Comparison of ENCODE assay signal across 14 mouse cellular contexts in the genomic region with DNA sequence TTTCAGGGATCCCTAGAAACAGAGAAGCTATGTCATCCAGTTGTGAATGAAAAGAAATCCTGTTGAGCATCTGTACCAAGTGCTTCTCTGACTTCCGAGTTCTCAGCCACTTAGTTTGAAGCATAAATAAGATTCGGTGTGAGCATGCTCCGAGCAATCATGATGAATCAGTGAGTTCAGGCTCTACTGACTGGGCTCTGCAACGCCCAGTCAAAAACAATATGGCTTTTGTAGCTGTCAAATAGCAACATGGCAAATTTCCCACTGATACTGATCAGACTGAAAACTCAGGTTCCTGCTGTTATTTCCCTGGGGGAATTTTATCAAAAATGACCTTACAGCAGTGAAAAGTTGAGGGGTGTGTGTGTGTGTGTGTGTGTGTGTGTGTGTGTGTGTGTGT. TPM values are rescaled to one million over a fixed set of nuclear protein-coding genes. Genes with fewer than 3 reads are reported as not detected.
DNase-seq lines count a peak whose midpoint lies in the region; ATAC-seq and TF ChIP-seq lines count a peak whose summit lies in the region.
"Had no signal": no experiment of that assay in that cellular context is flagged by ENCODE, and none has a peak within 500 bp of the region (broad histone marks: within the 10 kb centered on the region; RNA-seq: fewer than 3 reads in every experiment).

No protein-coding gene starts in this region.

- 50% methylated on average over 4 of the region's 4 CpGs for WGBS in heart, embryonic 16.5 days
- WGBS in lung, postnatal 0 days: 44% methylated on average over 4 of the region's 4 CpGs
- 48% methylated on average over 4 of the region's 4 CpGs for WGBS in stomach, embryonic 15.5 days

- H3K4me1 ChIP-seq in heart, embryonic 16.5 days (ENCODE audit: control insufficient read depth, insufficient read depth, low read length): no peaks in the 10 kb centered on the region; the same call in 1 of the 2 replicates
- H3K4me1 ChIP-seq in lung, postnatal 0 days (ENCODE audit: insufficient read depth, low read depth, low read length): no peaks in the 10 kb centered on the region
- H3K4me1 ChIP-seq in stomach, embryonic 15.5 days: no peaks in the 10 kb centered on the region

- ATAC-seq in heart, embryonic 16.5 days (replicated peaks; ENCODE audit: extremely low read depth, insufficient read depth, low FRiP score): peak; percentile 45
- peak; percentile 55; the same call in 1 of the 2 replicates for ATAC-seq in lung, postnatal 0 days
- ATAC-seq in stomach, embryonic 15.5 days (ENCODE audit: insufficient read depth, low FRiP score, low read depth): peak; percentile 35; the same call in 1 of the 2 replicates
- ATAC-seq: intestine, postnatal 0 days; liver, postnatal 0 days had no signal

- H3K9me3 ChIP-seq in heart, embryonic 16.5 days (replicated peaks; ENCODE audit: control insufficient read depth, low read length): no peaks in the 10 kb centered on the region
- H3K9me3 ChIP-seq in lung, postnatal 0 days (ENCODE audit: low read length): no peaks in the 10 kb centered on the region
- H3K9me3 ChIP-seq in stomach, embryonic 15.5 days: no peaks in the 10 kb centered on the region
- H3K9me3 ChIP-seq: hindbrain, embryonic 10.5 days had no signal

- no peak overlapping the region for H3K4me3 ChIP-seq in heart, embryonic 16.5 days (ENCODE audit: low read length)
- H3K4me3 ChIP-seq in lung, postnatal 0 days (ENCODE audit: low read depth, low read length): no peak overlapping the region
- H3K4me3 ChIP-seq in stomach, embryonic 15.5 days (replicated peaks): no peak overlapping the region
- H3K4me3 ChIP-seq: hindbrain, embryonic 10.5 days had no signal

- TF ChIP-seq CTCF in lung, postnatal 0 days (IDR thresholded peaks at IDR 0.05): no peak

- intact Hi-C loops in left cerebral cortex, postnatal 10 days (cut with DNase I): no loop called here

- H3K9ac ChIP-seq in heart, embryonic 16.5 days (ENCODE audit: low read length): no peak overlapping the region
- H3K9ac ChIP-seq in lung, postnatal 0 days (replicated peaks; ENCODE audit: low read depth): no peak overlapping the region
- H3K9ac ChIP-seq in stomach, embryonic 15.5 days: no peak overlapping the region
- H3K9ac ChIP-seq: liver, postnatal 0 days had no signal

- no peak overlapping the region for H3K27ac ChIP-seq in heart, embryonic 16.5 days (ENCODE audit: low read length)
- no peak overlapping the region for H3K27ac ChIP-seq in lung, postnatal 0 days (ENCODE audit: low read length)
- no peak overlapping the region for H3K27ac ChIP-seq in stomach, embryonic 15.5 days
- H3K27ac ChIP-seq: hindbrain, embryonic 10.5 days had no signal

- no peak overlapping the region for H3K4me2 ChIP-seq in heart, embryonic 16.5 days (ENCODE audit: low read depth, low read length)
- no peak overlapping the region for H3K4me2 ChIP-seq in lung, postnatal 0 days (replicated peaks; ENCODE audit: low read depth, low read length)
- H3K4me2 ChIP-seq in stomach, embryonic 15.5 days: no peak overlapping the region

- no peak for DNase-seq in heart, postnatal 4 days
- no peak for DNase-seq in lung, postnatal 0 days (ENCODE audit: low spot score)
- no peak for DNase-seq in lung, adult 18-20 months
- DNase-seq in brain, adult 2 months (ENCODE audit: low read depth, low spot score): peak; percentile 71
- DNase-seq in right cerebral cortex, adult 2 months (ENCODE audit: low spot score in 2 of 2): no peak
- DNase-seq in left cerebral cortex, postnatal 10 days (ENCODE audit: extremely low spot score in 1 of 2, low spot score in 2 of 2): no peak
- DNase-seq: adrenal gland, adult 2 months; cerebellum, postnatal 36 days; liver, postnatal 0 days had no signal

- TF ChIP-seq EP300 in lung, postnatal 0 days (IDR thresholded peaks at IDR 0.05): no peak

- H3K36me3 ChIP-seq in heart, embryonic 16.5 days (ENCODE audit: control insufficient read depth, insufficient read depth): no peaks in the 10 kb centered on the region
- H3K36me3 ChIP-seq in lung, postnatal 0 days (ENCODE audit: insufficient read depth, low read length): no peaks in the 10 kb centered on the region
- H3K36me3 ChIP-seq in stomach, embryonic 15.5 days: no peaks in the 10 kb centered on the region
- H3K36me3 ChIP-seq: hindbrain, embryonic 10.5 days had no signal

- H3K27me3 ChIP-seq in heart, embryonic 16.5 days (ENCODE audit: control insufficient read depth, insufficient read depth, low read length): no peaks in the 10 kb centered on the region
- no peaks in the 10 kb centered on the region for H3K27me3 ChIP-seq in lung, postnatal 0 days (replicated peaks; ENCODE audit: insufficient read depth, low read length)
- no peaks in the 10 kb centered on the region for H3K27me3 ChIP-seq in stomach, embryonic 15.5 days (replicated peaks)

RNA-seq across cellular contexts. Expression of gene Tm4sf1, which starts 2.3 kb away (rescaled TPM):
- 272 and 299 TPM in 2 replicates for polyA plus RNA-seq in heart, embryonic 16.5 days (2015; fragmentation: Nextera tagmentation; extraction: Ambion mirVana)
- total RNA-seq in heart, postnatal 4 days (2021): 100 to 1,000 TPM; 120 to 123 TPM
- 438 and 517 TPM in 2 replicates for polyA plus RNA-seq in lung, postnatal 0 days (2015; fragmentation: Nextera tagmentation; extraction: Ambion mirVana)
- polyA plus RNA-seq in stomach, embryonic 15.5 days (2015; fragmentation: Nextera tagmentation; extraction: Ambion mirVana): 56.8 and 63.4 TPM in 2 replicates
- total RNA-seq in left cerebral cortex, postnatal 10 days (2021): 10 to 100 TPM; 11.6 to 13.3 TPM
- total RNA-seq: granulocyte monocyte progenitor cell, adult 5-6 weeks had no signal
